Mouse (Mus musculus): Measurements from ENCODE around the gene Robo1. TPM values are rescaled to one million over a fixed set of nuclear protein-coding genes. Genes with fewer than 3 reads are reported as not detected.

Robo1 gene
- polyA plus RNA-seq, 1 experiment: 11.6 TPM

DNA sequence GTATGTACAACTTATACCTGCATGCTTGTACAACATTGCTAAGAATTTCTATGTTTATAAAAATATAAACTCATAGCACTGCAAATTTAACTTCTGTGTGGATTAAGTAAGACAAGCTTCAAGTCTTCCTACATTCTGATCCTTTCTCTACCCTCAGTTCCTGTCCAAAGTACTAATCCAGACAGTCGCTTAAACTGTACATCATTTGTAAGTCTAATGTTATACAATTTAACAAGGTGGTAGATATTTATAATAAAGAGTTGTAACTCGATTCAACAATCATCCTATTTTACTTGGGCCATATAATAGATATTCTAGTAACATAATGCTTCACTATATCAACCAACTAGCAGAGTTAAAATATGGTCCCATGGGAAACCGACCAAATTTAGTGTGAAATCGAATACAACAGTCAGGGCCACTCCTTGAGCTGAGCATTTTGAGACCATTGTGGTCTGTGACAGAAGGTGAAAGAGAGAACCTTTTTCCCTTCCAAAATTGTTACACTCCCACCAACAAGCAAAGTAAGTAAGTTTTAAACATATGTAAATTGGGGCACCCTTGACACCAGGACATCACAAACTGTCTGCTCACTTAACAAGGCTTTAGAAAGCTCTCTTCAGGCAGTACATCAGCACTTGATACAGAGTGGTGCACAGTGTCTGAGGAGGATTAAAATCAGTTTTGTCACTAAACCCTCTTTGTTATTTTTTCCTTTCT lies 295.5 kb downstream of the Robo1 start:
- TF ChIP-seq POLR2A (IDR thresholded peaks at IDR 0.05; ENCODE audit: insufficient read depth, low read length): no peak
- no peak for TF ChIP-seq EP300 (IDR thresholded peaks at IDR 0.05; ENCODE audit: insufficient read depth, low read depth, low read length)
- no peak for TF ChIP-seq CTCF (IDR thresholded peaks at IDR 0.05; ENCODE audit: low read depth, low read length)

DNA sequence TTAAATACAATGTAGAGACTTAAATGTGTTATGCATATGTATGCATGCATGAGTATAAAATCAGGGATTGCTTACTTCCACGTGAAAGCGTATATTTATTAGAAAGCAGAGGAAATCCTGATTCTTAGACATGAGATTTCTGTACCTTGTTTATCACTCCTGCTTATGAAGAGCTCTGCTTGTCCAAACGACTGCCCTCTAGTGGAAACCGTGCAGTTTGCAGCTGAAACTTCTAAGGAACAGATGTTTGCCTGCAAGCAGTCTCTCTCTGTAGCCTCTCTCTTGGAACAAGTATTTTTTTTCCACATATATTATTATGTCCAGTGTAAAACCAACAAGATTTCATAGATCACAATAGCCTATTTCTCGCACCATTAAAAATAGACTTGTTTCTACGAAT lies 297.0 kb downstream of the Robo1 start:
- no peaks in the 10 kb centered on the region for H3K36me3 ChIP-seq (ENCODE audit: control insufficient read depth, insufficient read depth, low read length, poor library complexity, severe bottlenecking)
- peak; percentile 20 for TF ChIP-seq CTCF (IDR thresholded peaks at IDR 0.05; ENCODE audit: low read depth, low read length)
- TF ChIP-seq EP300 (IDR thresholded peaks at IDR 0.05; ENCODE audit: insufficient read depth, low read depth, low read length): no peak
- TF ChIP-seq POLR2A (IDR thresholded peaks at IDR 0.05; ENCODE audit: insufficient read depth, low read length): no peak
- no peaks in the 10 kb centered on the region for H3K4me1 ChIP-seq (ENCODE audit: control insufficient read depth, insufficient read depth, low read length)
- no peaks in the 10 kb centered on the region for H3K27me3 ChIP-seq (ENCODE audit: control insufficient read depth, insufficient read depth, low read length, poor library complexity, severe bottlenecking)
- no peaks in the 10 kb centered on the region for H3K9me3 ChIP-seq (replicated peaks; ENCODE audit: control insufficient read depth, insufficient read depth, low read length, poor library complexity, severe bottlenecking)
- no peak overlapping the region for H3K27ac ChIP-seq (ENCODE audit: insufficient read depth, low read length)
- H3K9ac ChIP-seq (ENCODE audit: low read depth, poor library complexity, severe bottlenecking): no peak overlapping the region
- H3K4me3 ChIP-seq (ENCODE audit: low read depth, low read length): no peak overlapping the region

More for the DNA sequence above, 295.5 kb downstream of the Robo1 start:
- Histone ChIP-seq H3K9ac (ENCODE audit: low read depth, poor library complexity, severe bottlenecking) (no peak overlapping the region), H3K27me3 (ENCODE audit: control insufficient read depth, insufficient read depth, low read length, poor library complexity, severe bottlenecking) (no peaks in the 10 kb centered on the region), H3K27ac (ENCODE audit: insufficient read depth, low read length) (no peak overlapping the region), H3K36me3 (ENCODE audit: control insufficient read depth, insufficient read depth, low read length, poor library complexity, severe bottlenecking) (no peaks in the 10 kb centered on the region), H3K4me3 (ENCODE audit: low read depth, low read length) (no peak overlapping the region), H3K9me3 (replicated peaks; ENCODE audit: control insufficient read depth, insufficient read depth, low read length, poor library complexity, severe bottlenecking) (no peaks in the 10 kb centered on the region), H3K4me1 (ENCODE audit: control insufficient read depth, insufficient read depth, low read length) (no peaks in the 10 kb centered on the region)

DNA sequence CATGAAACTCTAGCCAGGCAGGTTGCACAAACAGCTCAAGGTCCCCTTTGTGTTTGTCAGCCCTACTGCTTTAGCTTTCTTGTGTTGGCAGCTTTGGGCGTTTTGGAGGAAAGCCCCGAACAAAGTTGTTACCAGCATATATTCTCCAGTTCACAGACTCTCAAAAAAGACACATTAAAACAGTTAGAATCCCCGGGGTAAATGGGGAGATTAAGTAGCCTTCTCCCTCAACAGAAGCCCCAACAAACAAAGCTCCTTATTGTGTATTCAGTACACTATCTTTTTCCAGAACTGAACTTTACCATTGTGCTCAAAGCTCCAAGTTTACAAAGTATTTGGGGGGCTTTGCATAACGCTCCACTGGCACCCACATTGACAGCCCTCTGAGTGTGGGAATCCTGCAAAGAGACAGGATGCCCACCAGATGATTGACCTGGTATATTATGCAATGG lies 302.6 kb downstream of the Robo1 start:
- no peak overlapping the region for H3K4me3 ChIP-seq (ENCODE audit: low read depth, low read length)
- no peak overlapping the region for H3K9ac ChIP-seq (ENCODE audit: low read depth, poor library complexity, severe bottlenecking)
- no peak overlapping the region for H3K27ac ChIP-seq (ENCODE audit: insufficient read depth, low read length)
- no peaks in the 10 kb centered on the region for H3K27me3 ChIP-seq (ENCODE audit: control insufficient read depth, insufficient read depth, low read length, poor library complexity, severe bottlenecking)
- no peaks in the 10 kb centered on the region for H3K36me3 ChIP-seq (ENCODE audit: control insufficient read depth, insufficient read depth, low read length, poor library complexity, severe bottlenecking)
- no peaks in the 10 kb centered on the region for H3K4me1 ChIP-seq (ENCODE audit: control insufficient read depth, insufficient read depth, low read length)
- no peaks in the 10 kb centered on the region for H3K9me3 ChIP-seq (replicated peaks; ENCODE audit: control insufficient read depth, insufficient read depth, low read length, poor library complexity, severe bottlenecking)
- TF ChIP-seq POLR2A (IDR thresholded peaks at IDR 0.05; ENCODE audit: insufficient read depth, low read length) (no peak), CTCF (IDR thresholded peaks at IDR 0.05; ENCODE audit: low read depth, low read length) (no peak), EP300 (IDR thresholded peaks at IDR 0.05; ENCODE audit: insufficient read depth, low read depth, low read length) (no peak)

DNA sequence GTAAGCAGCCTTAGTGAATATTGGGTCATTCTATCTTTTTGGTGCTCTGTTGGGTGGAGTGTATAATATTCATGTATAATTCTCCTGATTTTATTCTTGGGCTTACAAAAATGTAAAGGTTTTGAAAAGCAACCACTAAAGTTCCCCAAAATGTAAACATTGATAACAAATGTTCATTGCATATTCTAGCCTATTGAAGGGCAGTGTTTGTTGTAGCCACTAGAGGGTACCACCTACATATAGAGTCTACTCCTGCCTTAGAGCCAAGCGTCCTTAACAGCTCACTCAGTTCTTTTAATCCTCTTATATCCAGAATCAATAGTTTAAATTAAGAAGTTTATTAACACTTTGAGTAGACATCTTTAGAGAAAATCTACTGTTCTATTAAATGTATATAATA lies 306.8 kb downstream of the Robo1 start:
- no peak overlapping the region for H3K4me3 ChIP-seq (ENCODE audit: low read depth, low read length)
- no peak for TF ChIP-seq CTCF (IDR thresholded peaks at IDR 0.05; ENCODE audit: low read depth, low read length)
- TF ChIP-seq EP300 (IDR thresholded peaks at IDR 0.05; ENCODE audit: insufficient read depth, low read depth, low read length): no peak
- no peak for TF ChIP-seq POLR2A (IDR thresholded peaks at IDR 0.05; ENCODE audit: insufficient read depth, low read length)

DNA sequence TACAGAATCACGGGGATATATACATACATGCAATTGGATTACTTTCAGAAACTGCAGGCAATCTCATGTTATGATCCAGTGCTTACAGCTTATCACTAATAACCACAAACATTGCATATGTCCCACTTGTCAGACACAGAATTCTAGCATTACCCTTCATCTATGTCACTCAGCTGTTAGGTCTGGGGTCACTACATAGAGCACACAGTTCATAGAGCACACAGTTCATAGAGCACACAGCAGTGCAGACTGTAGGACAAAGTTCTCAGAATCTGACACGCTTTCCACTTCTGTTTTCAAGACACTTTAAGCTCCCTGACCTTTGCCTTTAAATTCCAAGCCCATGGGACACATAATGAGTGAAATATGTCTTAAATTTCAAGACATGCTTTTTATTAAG lies 307.3 kb downstream of the Robo1 start:
- Histone ChIP-seq H3K27ac (ENCODE audit: insufficient read depth, low read length) (no peak overlapping the region), H3K4me3 (ENCODE audit: low read depth, low read length) (no peak overlapping the region), H3K36me3 (ENCODE audit: control insufficient read depth, insufficient read depth, low read length, poor library complexity, severe bottlenecking) (no peaks in the 10 kb centered on the region), H3K27me3 (ENCODE audit: control insufficient read depth, insufficient read depth, low read length, poor library complexity, severe bottlenecking) (no peaks in the 10 kb centered on the region), H3K9me3 (replicated peaks; ENCODE audit: control insufficient read depth, insufficient read depth, low read length, poor library complexity, severe bottlenecking) (no peaks in the 10 kb centered on the region), H3K9ac (ENCODE audit: low read depth, poor library complexity, severe bottlenecking) (no peak overlapping the region), H3K4me1 (ENCODE audit: control insufficient read depth, insufficient read depth, low read length) (no peaks in the 10 kb centered on the region)
- TF ChIP-seq EP300 (IDR thresholded peaks at IDR 0.05; ENCODE audit: insufficient read depth, low read depth, low read length) (no peak), CTCF (IDR thresholded peaks at IDR 0.05; ENCODE audit: low read depth, low read length) (no peak), POLR2A (IDR thresholded peaks at IDR 0.05; ENCODE audit: insufficient read depth, low read length) (no peak)

More for the DNA sequence above, 306.8 kb downstream of the Robo1 start:
- no peaks in the 10 kb centered on the region for H3K27me3 ChIP-seq (ENCODE audit: control insufficient read depth, insufficient read depth, low read length, poor library complexity, severe bottlenecking)
- H3K27ac ChIP-seq (ENCODE audit: insufficient read depth, low read length): no peak overlapping the region
- no peak overlapping the region for H3K9ac ChIP-seq (ENCODE audit: low read depth, poor library complexity, severe bottlenecking)
- H3K4me1 ChIP-seq (ENCODE audit: control insufficient read depth, insufficient read depth, low read length): no peaks in the 10 kb centered on the region
- no peaks in the 10 kb centered on the region for H3K36me3 ChIP-seq (ENCODE audit: control insufficient read depth, insufficient read depth, low read length, poor library complexity, severe bottlenecking)
- H3K9me3 ChIP-seq (replicated peaks; ENCODE audit: control insufficient read depth, insufficient read depth, low read length, poor library complexity, severe bottlenecking): no peaks in the 10 kb centered on the region

DNA sequence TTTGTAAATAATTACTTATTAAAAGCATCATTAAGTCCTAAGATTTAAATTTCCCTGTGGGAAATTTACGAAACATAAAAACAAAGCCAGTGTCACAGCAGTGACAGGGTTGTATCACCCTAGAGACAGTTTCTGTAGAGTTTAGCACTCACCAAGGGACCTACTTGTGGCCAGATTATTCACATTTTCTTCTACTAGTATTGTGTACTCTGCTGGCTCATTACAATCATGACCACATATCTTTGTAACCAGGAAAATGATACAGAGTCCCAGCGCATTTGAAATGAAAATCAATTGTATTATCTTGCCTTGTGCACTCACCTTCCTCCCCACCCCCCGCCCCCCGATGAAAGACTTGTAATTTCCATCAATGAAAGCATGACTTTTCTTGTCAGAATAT lies 314.3 kb downstream of the Robo1 start:
- H3K27me3 ChIP-seq (ENCODE audit: control insufficient read depth, insufficient read depth, low read length, poor library complexity, severe bottlenecking): no peaks in the 10 kb centered on the region
- no peak overlapping the region for H3K27ac ChIP-seq (ENCODE audit: insufficient read depth, low read length)
- no peak overlapping the region for H3K4me3 ChIP-seq (ENCODE audit: low read depth, low read length)
- 0 out of 2 replicates have a peak, but pooled peaks cover 4% of the 10 kb centered on the region for H3K9me3 ChIP-seq (replicated peaks; ENCODE audit: control insufficient read depth, insufficient read depth, low read length, poor library complexity, severe bottlenecking)
- H3K9ac ChIP-seq (ENCODE audit: low read depth, poor library complexity, severe bottlenecking): no peak overlapping the region
- H3K36me3 ChIP-seq (ENCODE audit: control insufficient read depth, insufficient read depth, low read length, poor library complexity, severe bottlenecking): no peaks in the 10 kb centered on the region
- TF ChIP-seq EP300 (IDR thresholded peaks at IDR 0.05; ENCODE audit: insufficient read depth, low read depth, low read length): no peak
- TF ChIP-seq CTCF (IDR thresholded peaks at IDR 0.05; ENCODE audit: low read depth, low read length): no peak
- no peak for TF ChIP-seq POLR2A (IDR thresholded peaks at IDR 0.05; ENCODE audit: insufficient read depth, low read length)
- no peaks in the 10 kb centered on the region for H3K4me1 ChIP-seq (ENCODE audit: control insufficient read depth, insufficient read depth, low read length)
